Mouse (Mus musculus): ENCODE results near the gene Htr1d. TPM values are rescaled to one million over a fixed set of nuclear protein-coding genes. Genes with fewer than 3 reads are reported as not detected.

Gene Htr1d
- polyA plus RNA-seq, 2 experiments: not detected

DNA sequence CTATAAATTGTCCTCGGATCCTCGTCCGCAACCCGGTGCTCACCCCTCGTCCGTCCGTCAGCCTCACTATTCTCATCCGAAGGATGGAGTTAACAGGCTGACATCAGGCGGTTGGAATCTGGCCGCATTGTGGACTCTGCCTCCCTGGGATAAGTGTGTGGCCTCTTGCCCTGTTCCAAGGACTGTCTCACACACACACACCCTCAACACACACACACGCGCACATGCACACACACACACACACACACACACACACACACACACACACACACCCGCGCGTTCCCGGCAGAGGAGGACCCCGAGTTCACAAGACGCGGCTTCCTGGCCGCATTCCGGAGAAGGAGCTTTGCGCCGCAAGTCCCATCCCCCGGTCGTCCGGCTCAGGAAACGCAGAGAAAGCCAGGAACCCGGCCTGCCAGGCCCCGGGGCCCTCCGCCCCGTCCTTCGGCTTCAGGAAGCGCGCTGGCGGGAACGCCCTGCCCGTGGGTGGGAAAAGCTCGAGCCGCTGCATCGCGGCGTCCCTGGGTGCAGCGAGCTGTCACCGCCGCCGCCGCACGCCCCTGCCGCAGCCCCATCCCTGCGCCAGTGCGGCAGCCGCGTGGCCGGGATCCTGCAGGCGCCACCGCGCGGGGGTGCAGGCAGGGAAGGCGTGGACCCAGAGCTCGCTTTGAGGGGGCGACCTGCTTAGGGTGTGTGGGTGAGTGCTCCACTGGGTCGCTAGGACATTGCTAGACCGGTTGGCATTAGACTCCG is 38.9 kb downstream of the Htr1d start, which contains the start of gene 6030445D17Rik:
Gene 6030445D17Rik, plus strand, starts transcription at position 165 of the 753 bp plus-strand sequence.
- DNase-seq (ENCODE audit: low read depth in 3 of 3, low spot score in 3 of 3) (no peak), ATAC-seq (ENCODE audit: insufficient read depth) (peak; percentile 69)
- Histone ChIP-seq H3K36me3 (replicated peaks; ENCODE audit: control insufficient read depth, insufficient read depth, low read depth) (no peaks in the 10 kb centered on the region), H3K27me3 (ENCODE audit: control insufficient read depth, insufficient read depth, low read length) (peaks cover 32% of the 10 kb centered on the region), H3K4me2 (ENCODE audit: low read depth) (peak within 1 kb of the TSS; percentile 77), H3K4me3 (ENCODE audit: insufficient read depth in 1 of 2, low read depth in 2 of 2, low read length in 2 of 2) (peak within 1 kb of the TSS; percentile 50 to 59), H3K9me3 (ENCODE audit: control insufficient read depth, low read length) (no peaks in the 10 kb centered on the region), H3K27ac (no peak within 1 kb of the TSS), H3K4me1 (replicated peaks; ENCODE audit: control insufficient read depth in 2 of 2, insufficient read depth in 2 of 2, low read length in 1 of 2) (peaks cover 0 to 13% of the 10 kb centered on the region in 2 experiments; a peak in 2 of 4 replicates), H3K9ac (replicated peaks) (peak within 1 kb of the TSS; percentile 42)
- TF ChIP-seq EP300 (IDR thresholded peaks at IDR 0.05; ENCODE audit: low read depth) (no peak), CTCF (IDR thresholded peaks at IDR 0.05; ENCODE audit: low read depth) (no peak)
- WGBS (ENCODE audit: insufficient replicate concordance): 3% methylated on average over 64 of the region's 64 CpGs

DNA sequence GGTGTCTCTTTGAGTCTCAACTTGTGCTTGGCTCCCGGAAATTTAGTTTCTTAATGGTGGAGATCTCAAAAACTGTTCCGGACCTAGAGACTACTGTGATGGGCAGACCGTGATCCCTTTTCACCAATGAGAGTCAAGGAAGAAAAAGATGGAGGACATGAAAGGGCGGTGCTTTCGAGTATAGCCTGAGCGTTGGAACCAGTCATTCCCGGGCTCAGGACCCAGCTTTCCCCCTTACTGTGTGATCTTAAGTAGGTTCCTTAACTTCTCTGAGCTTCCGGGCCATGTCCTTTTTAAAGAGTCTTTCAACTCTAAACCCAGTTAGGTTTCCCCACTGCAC is 39.5 kb downstream of the Htr1d start:
- ATAC-seq (ENCODE audit: insufficient read depth) (peak; percentile 60), DNase-seq (ENCODE audit: low read depth in 3 of 3, low spot score in 3 of 3) (no peak)
- Histone ChIP-seq H3K9me3 (ENCODE audit: control insufficient read depth, low read length) (no peaks in the 10 kb centered on the region), H3K36me3 (replicated peaks; ENCODE audit: control insufficient read depth, insufficient read depth, low read depth) (no peaks in the 10 kb centered on the region), H3K27me3 (ENCODE audit: control insufficient read depth, insufficient read depth, low read length) (peaks cover 32% of the 10 kb centered on the region), H3K27ac (no peak overlapping the region), H3K9ac (replicated peaks) (no peak overlapping the region; the same call in 1 of the 2 replicates), H3K4me3 (ENCODE audit: insufficient read depth in 1 of 2, low read depth in 2 of 2, low read length in 2 of 2) (peak overlapping the region; percentile 50 to 59), H3K4me1 (replicated peaks; ENCODE audit: control insufficient read depth in 2 of 2, insufficient read depth in 2 of 2, low read length in 1 of 2) (peaks cover 0 to 13% of the 10 kb centered on the region in 2 experiments; a peak in 2 of 4 replicates), H3K4me2 (ENCODE audit: low read depth) (peak overlapping the region; percentile 77)
- TF ChIP-seq EP300 (IDR thresholded peaks at IDR 0.05; ENCODE audit: low read depth) (no peak), CTCF (IDR thresholded peaks at IDR 0.05; ENCODE audit: low read depth) (no peak)
- WGBS (ENCODE audit: insufficient replicate concordance): 2% methylated on average over 8 of the region's 8 CpGs

DNA sequence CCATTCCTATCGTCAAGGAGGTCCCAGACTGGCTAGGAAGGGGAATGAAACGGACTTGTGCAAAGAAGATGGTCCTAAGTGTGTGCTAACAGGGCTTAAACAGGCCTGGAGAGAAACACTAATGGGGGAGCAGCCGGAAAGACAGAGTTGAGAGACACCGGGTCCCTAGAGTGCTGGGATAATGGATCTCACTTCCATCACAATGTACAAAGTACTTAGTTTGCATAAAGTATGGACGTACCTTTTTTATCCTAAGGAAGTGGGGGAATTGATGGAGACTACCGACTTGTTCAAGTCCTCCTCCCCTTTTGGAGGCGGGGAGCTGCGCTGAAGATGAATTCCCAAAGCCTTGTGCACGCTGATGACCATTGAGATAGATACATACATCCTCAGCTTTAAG is 40.1 kb downstream of the Htr1d start:
- no peak for TF ChIP-seq EP300 (IDR thresholded peaks at IDR 0.05; ENCODE audit: low read depth)
- TF ChIP-seq CTCF (IDR thresholded peaks at IDR 0.05; ENCODE audit: low read depth): no peak
- Histone ChIP-seq H3K9me3 (ENCODE audit: control insufficient read depth, low read length) (no peaks in the 10 kb centered on the region), H3K4me2 (ENCODE audit: low read depth) (peak overlapping the region; percentile 77; the same call in 1 of the 2 replicates), H3K36me3 (replicated peaks; ENCODE audit: control insufficient read depth, insufficient read depth, low read depth) (no peaks in the 10 kb centered on the region), H3K9ac (replicated peaks) (no peak overlapping the region), H3K27me3 (ENCODE audit: control insufficient read depth, insufficient read depth, low read length) (peaks cover 32% of the 10 kb centered on the region), H3K4me3 (ENCODE audit: insufficient read depth in 1 of 2, low read depth in 2 of 2, low read length in 2 of 2) (no peak overlapping the region), H3K27ac (no peak overlapping the region), H3K4me1 (replicated peaks; ENCODE audit: control insufficient read depth in 2 of 2, insufficient read depth in 2 of 2, low read length in 1 of 2) (peaks cover 1 to 15% of the 10 kb centered on the region in 2 experiments)
- DNase-seq (ENCODE audit: low read depth in 3 of 3, low spot score in 3 of 3): no peak
- no peak for ATAC-seq (ENCODE audit: insufficient read depth)
- WGBS (ENCODE audit: insufficient replicate concordance): 41% methylated on average over 9 of the region's 9 CpGs

DNA sequence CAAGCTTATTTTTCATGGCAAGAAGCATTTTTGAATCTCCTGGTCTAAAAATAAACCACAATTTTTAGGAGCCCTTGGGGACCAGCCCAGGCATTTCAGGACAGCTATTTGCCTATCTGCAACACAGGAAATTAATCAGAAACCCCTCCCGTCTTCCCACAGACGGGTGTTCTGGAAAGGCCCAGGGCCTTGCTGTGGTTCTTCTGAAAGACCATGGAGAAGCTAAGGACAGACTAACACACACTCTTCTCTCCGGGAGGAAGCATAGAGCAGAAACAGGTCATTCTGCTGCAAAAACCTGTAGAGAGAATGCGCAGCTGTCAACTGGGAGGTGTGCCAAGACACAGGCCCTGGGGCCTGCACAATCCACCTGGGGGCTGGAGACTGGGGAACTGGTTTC is 42.9 kb downstream of the Htr1d start:
- ATAC-seq (ENCODE audit: insufficient read depth) (no peak), DNase-seq (ENCODE audit: low read depth in 3 of 3, low spot score in 3 of 3) (no peak)
- no peaks in the 10 kb centered on the region for H3K9me3 ChIP-seq (ENCODE audit: control insufficient read depth, low read length)
- H3K27me3 ChIP-seq (ENCODE audit: control insufficient read depth, insufficient read depth, low read length): peaks cover 49% of the 10 kb centered on the region
- H3K9ac ChIP-seq (replicated peaks): no peak overlapping the region
- no peaks in the 10 kb centered on the region for H3K36me3 ChIP-seq (replicated peaks; ENCODE audit: control insufficient read depth, insufficient read depth, low read depth)
- TF ChIP-seq CTCF (IDR thresholded peaks at IDR 0.05; ENCODE audit: low read depth) (no peak), EP300 (IDR thresholded peaks at IDR 0.05; ENCODE audit: low read depth) (no peak)
- H3K4me1 ChIP-seq (replicated peaks; ENCODE audit: control insufficient read depth in 2 of 2, insufficient read depth in 2 of 2, low read length in 1 of 2): peaks cover 2 to 23% of the 10 kb centered on the region in 2 experiments
- H3K4me3 ChIP-seq (ENCODE audit: insufficient read depth in 1 of 2, low read depth in 2 of 2, low read length in 2 of 2): no peak overlapping the region
- 45% methylated on average over 4 of the region's 4 CpGs for WGBS (ENCODE audit: insufficient replicate concordance)
- no peak overlapping the region for H3K4me2 ChIP-seq (ENCODE audit: low read depth)
- no peak overlapping the region for H3K27ac ChIP-seq

DNA sequence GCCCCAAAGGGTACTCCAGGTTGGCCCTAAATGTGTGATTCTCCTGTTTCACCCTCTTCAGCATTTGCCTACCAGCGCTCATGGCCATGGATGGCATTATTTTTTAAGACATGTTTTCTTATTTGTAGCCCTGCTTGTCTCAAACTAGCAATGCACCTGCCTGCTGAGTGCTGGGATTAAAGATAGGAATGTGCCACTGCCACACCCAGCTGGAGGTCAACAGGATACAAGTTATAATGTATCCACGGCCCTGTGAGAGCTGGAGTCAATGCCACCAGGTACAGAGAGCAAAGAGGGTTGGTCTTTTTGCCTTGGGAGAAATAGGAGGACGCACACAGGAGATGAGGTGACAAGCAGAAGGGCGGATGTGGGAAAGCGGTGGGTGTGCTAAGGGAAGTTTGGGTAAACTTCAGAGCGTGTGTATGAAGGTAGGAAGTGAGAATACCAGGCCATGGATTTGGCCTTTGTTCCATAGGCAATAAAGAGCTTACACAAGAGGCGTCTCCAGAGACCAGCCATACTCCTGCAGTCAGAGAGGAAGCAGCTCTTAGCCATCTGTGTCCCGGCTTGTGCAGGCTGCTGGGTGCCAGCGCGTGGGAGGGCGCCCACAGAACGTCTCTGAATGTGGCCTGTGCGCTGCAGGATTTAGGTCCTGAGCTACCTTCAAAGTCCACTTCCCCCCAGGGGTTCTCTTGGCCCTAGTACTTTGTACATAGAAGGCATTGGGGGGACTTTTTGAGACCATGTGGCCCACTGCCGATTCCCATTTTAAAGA is 45.4 kb downstream of the Htr1d start:
- ATAC-seq (ENCODE audit: insufficient read depth) (no peak), DNase-seq (ENCODE audit: low read depth in 3 of 3, low spot score in 3 of 3) (no peak)
- TF ChIP-seq CTCF (IDR thresholded peaks at IDR 0.05; ENCODE audit: low read depth): no peak
- no peak for TF ChIP-seq EP300 (IDR thresholded peaks at IDR 0.05; ENCODE audit: low read depth)
- H3K4me3 ChIP-seq (ENCODE audit: insufficient read depth in 1 of 2, low read depth in 2 of 2, low read length in 2 of 2): no peak overlapping the region
- H3K4me2 ChIP-seq (ENCODE audit: low read depth): peak overlapping the region; percentile 87
- 66% methylated on average over 14 of the region's 14 CpGs for WGBS (ENCODE audit: insufficient replicate concordance)
- H3K9me3 ChIP-seq (ENCODE audit: control insufficient read depth, low read length): no peaks in the 10 kb centered on the region
- H3K4me1 ChIP-seq (replicated peaks; ENCODE audit: control insufficient read depth in 2 of 2, insufficient read depth in 2 of 2, low read length in 1 of 2): peaks cover 2 to 16% of the 10 kb centered on the region in 2 experiments
- H3K27ac ChIP-seq: no peak overlapping the region
- H3K9ac ChIP-seq (replicated peaks): no peak overlapping the region
- no peaks in the 10 kb centered on the region for H3K36me3 ChIP-seq (replicated peaks; ENCODE audit: control insufficient read depth, insufficient read depth, low read depth)
- H3K27me3 ChIP-seq (ENCODE audit: control insufficient read depth, insufficient read depth, low read length): peaks cover 33% of the 10 kb centered on the region

All from liver, embryonic 14.5 days (tissue).